Mouse (Mus musculus): ENCODE measurements at regions not wholly inside any gene's neighbourhood (a gene's known extent, or its start where the extent isn't known, plus 50 kb on each side); places are given as distances from the start of the nearest gene placed in this dataset.

- DNase-seq = no peak
These were observed 74.0 kb upstream of the Ppara start for GRCm38 (mm10) chr15:85660528-85661392.

GRCm38 (mm10) chr15:85661393-85661690 is 73.4 kb upstream of the Ppara start:
- no peak for DNase-seq

- DNase-seq = no peak
These were observed 73.0 kb upstream of the Ppara start for GRCm38 (mm10) chr15:85661771-85662170.

- DNase-seq = no peak
These were observed 72.5 kb upstream of the Ppara start for GRCm38 (mm10) chr15:85662271-85662670.

- DNase-seq = no peak
These were observed 72.1 kb upstream of the Ppara start for GRCm38 (mm10) chr15:85662673-85663072.

GRCm38 (mm10) chr15:85663757-85664431 is 70.9 kb upstream of the Ppara start:
- no peak for DNase-seq

GRCm38 (mm10) chr15:85664432-85664828 is 70.4 kb upstream of the Ppara start:
- DNase-seq = no peak

DNA sequence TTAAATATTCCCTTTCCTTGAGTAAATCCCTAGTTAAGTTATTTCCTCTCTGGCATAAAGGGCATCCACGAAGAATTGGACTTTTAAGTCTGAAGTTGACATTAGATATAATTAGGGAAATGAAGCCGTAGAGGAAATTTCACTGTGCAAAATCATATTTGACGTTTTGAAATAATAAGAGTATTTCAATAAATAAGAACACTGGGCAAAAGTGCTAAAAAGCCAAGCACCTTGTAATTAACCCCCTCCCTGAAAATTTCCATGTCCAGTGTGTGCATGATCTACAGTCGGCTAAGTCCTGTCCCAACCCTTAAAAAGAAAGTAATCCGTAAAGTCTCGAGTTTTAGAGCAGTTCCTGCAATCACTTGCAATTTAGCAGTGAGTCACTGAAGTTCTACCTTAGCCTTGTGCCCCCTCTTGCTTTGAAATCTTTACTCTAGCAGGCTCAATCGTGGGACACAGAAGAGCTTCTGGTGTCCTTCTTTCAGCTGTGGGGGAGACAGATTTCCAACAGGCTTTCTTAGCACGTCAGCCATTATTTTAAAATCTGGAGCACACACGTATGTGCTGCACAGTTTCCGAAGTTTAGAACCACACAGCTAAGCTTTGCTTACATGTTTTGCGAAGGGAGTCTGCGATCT is 69.5 kb upstream of the Ppara start:
- no peak for DNase-seq

GRCm38 (mm10) chr15:85666496-85666895 is 68.3 kb upstream of the Ppara start:
- no peak for DNase-seq

DNA sequence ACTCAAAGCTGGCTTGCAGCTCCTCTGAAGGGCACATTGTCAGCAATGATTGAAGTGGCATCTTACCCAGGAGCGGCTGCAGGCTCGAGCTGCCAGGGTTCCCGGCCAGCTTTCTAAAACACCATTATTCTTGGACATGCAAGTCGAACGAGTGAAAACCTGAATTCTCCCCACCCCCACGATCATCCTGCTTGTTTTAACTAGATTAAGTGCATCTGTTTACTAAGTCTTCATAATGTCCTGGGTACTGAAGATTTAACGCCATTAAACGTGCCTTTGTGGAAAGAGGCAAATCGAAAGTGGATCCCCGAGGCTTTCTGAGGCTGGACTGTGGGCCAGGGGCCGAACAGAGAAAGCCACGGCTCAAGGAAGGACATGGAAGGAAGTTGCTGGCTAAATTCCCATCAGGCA is 67.4 kb upstream of the Ppara start:
- no peak for DNase-seq

DNA sequence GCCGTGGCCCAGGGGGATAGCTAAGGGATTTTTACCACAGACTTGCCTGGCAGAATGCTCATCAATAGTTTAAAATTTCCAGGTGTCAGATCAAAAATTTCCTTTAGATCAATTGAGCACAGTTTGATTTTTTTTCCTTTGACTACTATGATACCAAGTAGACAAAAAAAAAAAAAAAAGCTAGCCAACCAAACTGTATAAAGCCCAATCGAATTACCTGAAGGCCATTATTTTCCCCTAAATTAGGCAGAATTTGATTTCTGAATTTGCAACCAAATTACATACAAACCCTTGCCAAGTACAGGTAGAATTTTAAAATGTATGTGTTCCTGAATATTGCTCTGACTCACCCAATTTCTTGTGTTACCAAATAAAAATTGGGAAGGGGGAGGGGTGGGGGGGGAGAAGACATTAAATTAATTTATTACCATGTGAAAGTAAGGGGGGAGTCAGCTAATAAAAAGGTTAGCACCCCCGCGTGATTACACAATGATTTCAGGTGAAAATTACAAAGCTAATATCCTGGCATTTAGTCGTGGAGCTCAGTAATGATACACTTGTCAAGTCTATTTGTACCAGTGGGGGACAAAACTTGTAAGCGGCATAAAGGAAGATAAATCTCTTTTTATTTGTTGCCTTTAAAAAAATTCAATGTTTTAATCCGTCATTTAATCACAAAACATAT is 66.7 kb upstream of the Ppara start:
- DNase-seq = no peak

DNA sequence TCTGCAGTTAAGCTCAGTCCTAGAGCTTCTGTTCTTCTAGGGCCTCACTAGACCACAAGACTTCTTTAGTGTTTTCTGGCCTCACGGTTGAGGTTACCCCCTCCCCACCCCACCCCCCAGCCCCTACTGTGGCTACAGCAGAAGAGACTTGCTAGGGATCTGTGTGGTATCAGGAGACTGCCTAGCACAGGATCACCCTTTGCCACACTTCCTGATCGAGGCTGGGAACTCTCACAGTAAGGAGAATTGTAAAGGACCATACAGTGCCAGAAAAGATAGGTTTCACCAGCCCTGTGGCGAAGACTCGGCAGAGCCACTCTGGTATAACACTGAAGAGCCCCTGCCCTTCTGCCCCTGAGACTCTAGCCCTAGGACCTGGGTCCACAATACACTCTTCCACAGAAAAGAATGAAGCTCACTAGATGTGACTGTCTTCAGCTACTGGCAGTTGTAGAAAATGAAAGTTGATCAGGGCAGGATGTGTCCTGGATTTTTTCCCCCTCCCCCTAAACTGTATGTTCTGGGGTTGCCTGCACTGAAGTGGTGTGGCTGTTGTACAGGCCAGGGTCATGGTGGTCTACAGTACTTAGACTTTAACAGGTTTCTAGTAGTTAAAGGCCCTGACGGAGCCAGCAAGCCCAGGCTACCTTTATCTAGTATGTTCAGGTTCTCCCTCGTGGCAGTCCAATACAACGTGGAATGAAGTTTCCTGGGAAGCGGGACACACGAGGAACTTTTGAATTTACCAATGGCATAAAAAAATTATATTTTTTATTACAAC is 65.7 kb upstream of the Ppara start:
- DNase-seq = peak; percentile 7

GRCm38 (mm10) chr15:85669652-85670175 is 65.1 kb upstream of the Ppara start:
- DNase-seq = peak; percentile 85

GRCm38 (mm10) chr15:85670176-85670788 is 64.5 kb upstream of the Ppara start:
- no peak for DNase-seq

DNA sequence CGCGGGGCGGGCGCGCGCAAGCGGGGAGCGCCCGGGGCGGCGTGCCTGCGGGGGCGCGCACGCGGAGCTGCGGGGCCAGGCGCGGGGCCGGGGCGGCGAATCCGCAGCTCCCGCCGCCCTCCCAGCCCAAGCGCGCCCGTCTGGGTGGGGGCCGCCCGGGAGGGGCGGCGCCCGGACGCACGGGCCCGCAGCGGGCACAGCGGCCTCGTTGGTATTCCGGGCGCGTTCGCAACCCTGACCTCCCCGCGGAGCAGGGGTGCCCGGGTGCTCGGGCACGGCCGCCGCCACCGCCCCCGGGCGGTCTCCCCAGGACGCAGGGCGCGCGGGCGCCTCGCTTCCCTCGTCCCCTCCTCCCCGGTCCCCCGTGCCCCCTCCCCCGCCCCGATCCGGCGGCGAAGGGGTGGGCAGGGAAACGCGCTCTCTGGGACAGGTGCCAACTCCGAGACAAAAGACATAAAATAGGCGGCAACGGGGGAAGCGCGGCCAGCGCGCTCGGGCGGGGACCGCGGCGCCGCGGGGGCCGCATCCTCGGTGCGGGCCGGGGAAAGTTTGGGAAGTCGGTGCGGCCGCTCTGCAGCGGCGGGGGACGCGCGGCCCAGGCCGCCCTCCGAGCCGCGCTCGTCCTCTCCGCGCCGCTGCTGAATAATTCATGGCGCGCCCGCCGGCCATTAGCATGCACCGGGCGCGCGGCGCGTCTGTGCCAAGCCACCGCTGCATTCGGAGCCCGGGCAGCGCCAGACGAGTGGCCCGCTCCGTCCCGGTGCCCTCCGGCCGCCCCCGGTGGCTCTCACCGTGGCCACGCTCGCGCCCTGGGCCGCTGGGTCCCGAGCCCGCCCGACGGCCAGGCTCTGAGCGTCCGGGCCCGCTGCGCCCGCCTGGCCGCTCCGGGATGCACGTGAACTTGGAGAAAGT is 63.7 kb upstream of the Ppara start:
- DNase-seq = peak; percentile 92

- DNase-seq = peak; percentile 54
These were observed 63.0 kb upstream of the Ppara start for GRCm38 (mm10) chr15:85671701-85672191.

- no peak for DNase-seq
These were observed 62.4 kb upstream of the Ppara start for GRCm38 (mm10) chr15:85672376-85672775.

- DNase-seq = no peak
These were observed 61.9 kb upstream of the Ppara start for GRCm38 (mm10) chr15:85672931-85673330.

DNA sequence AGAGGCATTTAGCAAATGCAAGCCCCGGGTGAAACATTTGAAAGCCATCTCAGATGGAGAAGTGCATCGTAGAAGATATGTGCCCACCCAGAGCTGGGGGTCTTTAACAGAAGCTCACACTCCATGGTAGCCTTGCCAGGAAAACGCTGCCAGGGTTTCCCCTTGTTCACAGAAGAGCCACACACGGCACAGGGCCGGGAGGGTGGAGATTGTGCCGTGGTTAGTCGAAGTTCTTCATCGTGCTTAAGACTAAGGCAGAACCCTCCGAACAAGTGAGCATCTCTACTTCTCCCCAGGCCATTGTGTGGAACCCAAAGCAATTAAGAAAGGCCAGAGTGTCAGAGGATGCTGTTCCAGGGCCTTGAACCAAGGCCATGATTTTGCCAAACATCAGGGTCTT is 61.3 kb upstream of the Ppara start:
- DNase-seq = no peak

Measured in adrenal gland, postnatal 25 days (tissue).